Mouse (Mus musculus) C2C12 (cell line): Measurements from ENCODE around the gene 1110008L16Rik.

Experiments
- CEBPB ChIP-seq: IDR thresholded peaks from one replicate; pipeline ENCODE4 v1.6.1; 2011; ENCODE audit warnings: low read depth, mild to moderate bottlenecking, control low read depth, moderate library complexity
- CTCF ChIP-seq: IDR thresholded peaks from one replicate; pipeline ENCODE4 v1.5.1; 2011; ENCODE audit not compliant: control insufficient read depth, insufficient read depth, insufficient read length
- FOSL1 ChIP-seq: IDR thresholded peaks from one replicate; pipeline ENCODE4 v1.8.0; 2011; ENCODE audit warnings: mild to moderate bottlenecking, low read length; ENCODE audit not compliant: poor library complexity, insufficient read depth, severe bottlenecking
- MAX ChIP-seq: IDR thresholded peaks from one replicate; pipeline ENCODE4 v1.6.1; 2011; ENCODE audit warnings: mild to moderate bottlenecking, control low read depth
- MYOG ChIP-seq: IDR thresholded peaks from one replicate; pipeline ENCODE4 v1.6.1; 2011; ENCODE audit not compliant: control insufficient read depth, insufficient read length; ENCODE audit errors: extremely low read depth
- USF1 ChIP-seq: IDR thresholded peaks from one replicate; pipeline ENCODE4 v1.6.1; 2011; ENCODE audit warnings: low read depth, mild to moderate bottlenecking, control low read depth, moderate library complexity

GRCm38 (mm10) chr12:55321642-55322291 is 22.4 kb downstream of the 1110008L16Rik start:
- TF ChIP-seq CTCF (no peak), MAX (no peak), MYOG (no peak), FOSL1 (no peak), CEBPB (no peak), USF1 (no peak)
